Mouse (Mus musculus) ovary, postnatal 10 days (tissue): Measurements from ENCODE around the gene Bicc1.

Source experiments
- DNase-seq: peaks from one replicate; pipeline ENCODE4 v3.0.0; 2022; ENCODE audit warnings: low spot score

The Bicc1 gene

GRCm38 (mm10) chr10:71158940-71159675, 392 bp downstream of the Bicc1 start:
- peak; percentile 21 for DNase-seq

- DNase-seq: no peak
These were observed 2.9 kb downstream of the Bicc1 start for GRCm38 (mm10) chr10:71156569-71156968.

GRCm38 (mm10) chr10:71153610-71154009, 5.9 kb downstream of the Bicc1 start:
- DNase-seq: no peak

GRCm38 (mm10) chr10:71153138-71153537, 6.4 kb downstream of the Bicc1 start:
- DNase-seq: no peak

GRCm38 (mm10) chr10:71150486-71150885, 9.0 kb downstream of the Bicc1 start:
- DNase-seq: no peak

- no peak for DNase-seq
These were observed 10.4 kb downstream of the Bicc1 start for GRCm38 (mm10) chr10:71148951-71149603.

GRCm38 (mm10) chr10:71148226-71148625, 11.3 kb downstream of the Bicc1 start:
- DNase-seq: no peak

GRCm38 (mm10) chr10:71146681-71147615, 12.6 kb downstream of the Bicc1 start:
- DNase-seq: no peak

GRCm38 (mm10) chr10:71145801-71146200, 13.7 kb downstream of the Bicc1 start:
- no peak for DNase-seq

GRCm38 (mm10) chr10:71144191-71144590, 15.3 kb downstream of the Bicc1 start:
- no peak for DNase-seq

GRCm38 (mm10) chr10:71142568-71142967, 16.9 kb downstream of the Bicc1 start:
- DNase-seq: no peak

- DNase-seq: no peak
These were observed 19.1 kb downstream of the Bicc1 start for GRCm38 (mm10) chr10:71140281-71140845.

GRCm38 (mm10) chr10:71138852-71139197, 20.7 kb downstream of the Bicc1 start:
- DNase-seq: no peak

GRCm38 (mm10) chr10:71138132-71138851, 21.2 kb downstream of the Bicc1 start:
- DNase-seq: no peak

GRCm38 (mm10) chr10:71137606-71138005, 21.9 kb downstream of the Bicc1 start:
- no peak for DNase-seq

- no peak for DNase-seq
These were observed 28.2 kb downstream of the Bicc1 start for GRCm38 (mm10) chr10:71131333-71131732.

- DNase-seq: no peak
These were observed 29.2 kb downstream of the Bicc1 start for GRCm38 (mm10) chr10:71130261-71130660.

- DNase-seq: no peak
These were observed 31.6 kb downstream of the Bicc1 start for GRCm38 (mm10) chr10:71127951-71128331.

- no peak for DNase-seq
These were observed 32.1 kb downstream of the Bicc1 start for GRCm38 (mm10) chr10:71127278-71127950.

GRCm38 (mm10) chr10:71123974-71124373, 35.5 kb downstream of the Bicc1 start:
- DNase-seq: no peak

- no peak for DNase-seq
These were observed 36.1 kb downstream of the Bicc1 start for GRCm38 (mm10) chr10:71123395-71123794.
